Mouse (Mus musculus): ENCODE results near the gene Fuca2.

The Fuca2 gene

GRCm38 (mm10) chr10:13528155-13528554 lies 28.8 kb downstream of the Fuca2 start:
- DNase-seq (ENCODE audit: low spot score in 2 of 2) = no peak

- no peak for DNase-seq (ENCODE audit: low spot score in 2 of 2)
Measured at GRCm38 (mm10) chr10:13534751-13535150, 35.4 kb downstream of the Fuca2 start.

GRCm38 (mm10) chr10:13536706-13537105 lies 37.4 kb downstream of the Fuca2 start:
- DNase-seq (ENCODE audit: low spot score in 2 of 2) = no peak

- no peak for DNase-seq (ENCODE audit: low spot score in 2 of 2)
Measured at GRCm38 (mm10) chr10:13539769-13540333, 40.5 kb downstream of the Fuca2 start.

- no peak for DNase-seq (ENCODE audit: low spot score in 2 of 2)
Measured at GRCm38 (mm10) chr10:13541721-13542120, 42.4 kb downstream of the Fuca2 start.

GRCm38 (mm10) chr10:13552646-13553497 lies 53.5 kb downstream of the Fuca2 start, which contains the start of the genes Adat2 and Pex3:
TSS of gene Adat2 (plus strand) at chr10:13552894.
TSS of gene Pex3 (minus strand) at chr10:13553142.
- DNase-seq (ENCODE audit: low spot score in 2 of 2) = peak; percentile 79 to 85

GRCm38 (mm10) chr10:13553498-13553985 lies 54.2 kb downstream of the Fuca2 start:
- no peak for DNase-seq (ENCODE audit: low spot score in 2 of 2)

GRCm38 (mm10) chr10:13554316-13554715 lies 55.0 kb downstream of the Fuca2 start:
- DNase-seq (ENCODE audit: low spot score in 2 of 2) = no peak

GRCm38 (mm10) chr10:13560014-13560674 lies 60.8 kb downstream of the Fuca2 start:
- no peak for DNase-seq (ENCODE audit: low spot score in 2 of 2)

GRCm38 (mm10) chr10:13564364-13565079 lies 65.2 kb downstream of the Fuca2 start:
- peak; percentile 69 to 71 for DNase-seq (ENCODE audit: low spot score in 2 of 2)

GRCm38 (mm10) chr10:13565080-13565448 lies 65.7 kb downstream of the Fuca2 start:
- DNase-seq (ENCODE audit: low spot score in 2 of 2) = no peak

- DNase-seq (ENCODE audit: low spot score in 2 of 2) = no peak
Measured at GRCm38 (mm10) chr10:13566393-13566792, 67.1 kb downstream of the Fuca2 start.

Data from frontal cortex, postnatal 25 days (tissue).